Mouse (Mus musculus) hindbrain, embryonic 12.5 days (tissue): ENCODE data around the gene Hoxd9. TPM values are rescaled to one million over a fixed set of nuclear protein-coding genes. Genes with fewer than 3 reads are reported as not detected.
A peak's percentile ranks its signal among the peaks of the same experiment; 100 is the strongest.

Experiments
- ATAC-seq: fragments of 200-750 bp; cut with Nextera tagmentation; 2 replicates; pipeline ENCODE4 v1.8.0; 2017; ENCODE audit warnings: moderate TSS enrichment; ENCODE audit not compliant: low FRiP score
- H3K27ac ChIP-seq: fragments of 300-500 bp; sonication (generic); 2 replicates; pipeline ENCODE4 v1.5.1; 2016; ENCODE audit warnings: mild to moderate bottlenecking
- H3K27me3 ChIP-seq: fragments of 300-500 bp; sonication (generic); 2 replicates; pipeline ENCODE4 v1.6.1; 2016; ENCODE audit warnings: mild to moderate bottlenecking
- H3K36me3 ChIP-seq: fragments of 300-500 bp; sonication (generic); 2 replicates; pipeline ENCODE4 v1.6.1; 2016; ENCODE audit warnings: mild to moderate bottlenecking
- H3K4me1 ChIP-seq: fragments of 300-500 bp; sonication (generic); 2 replicates; pipeline ENCODE4 v1.6.1; 2016
- H3K4me2 ChIP-seq: fragments of 300-500 bp; sonication (generic); replicated peaks from 2 replicates; pipeline ENCODE4 v1.6.1; 2016; ENCODE audit warnings: mild to moderate bottlenecking
- H3K4me3 ChIP-seq: fragments of 300-500 bp; sonication (generic); 2 replicates; pipeline ENCODE4 v1.5.1; 2016; ENCODE audit warnings: mild to moderate bottlenecking
- H3K9ac ChIP-seq: fragments of 300-500 bp; sonication (generic); 2 replicates; pipeline ENCODE4 v1.6.1; 2016; ENCODE audit warnings: mild to moderate bottlenecking, moderate library complexity
- H3K9me3 ChIP-seq: fragments of 300-500 bp; sonication (generic); replicated peaks from 2 replicates; pipeline ENCODE4 v1.6.1; 2016; ENCODE audit warnings: mild to moderate bottlenecking
- WGBS: fragments of 180-500 bp; shearing (Covaris S2); methylation state at CpG from one replicate; pipeline ENCODE4 v1.1.7; 2016; 5-methylcytosine and 5-hydroxymethylcytosine counted together
- polyA plus RNA-seq: library from polyadenylated mRNA; unstranded; fragments of >200 nt; fragmentation: Nextera tagmentation; extraction: Ambion mirVana; gene quantifications from 2 replicates; pipeline ENCODE4 v1.2.1, GENCODE M21; 2016

Hoxd9 gene
- polyA plus RNA-seq, 1 experiment from 2014 or later = not detected

- WGBS = 4% methylated on average over 15 of the region's 15 CpGs
- peaks cover 93% of the 10 kb centered on the region for H3K27me3 ChIP-seq
- peak overlapping the region; percentile 44 for H3K4me3 ChIP-seq
- peak overlapping the region; percentile 97 for H3K27ac ChIP-seq
- H3K9me3 ChIP-seq = no peaks in the 10 kb centered on the region
- peak overlapping the region; percentile 49 for H3K4me2 ChIP-seq
- H3K4me1 ChIP-seq = peaks cover 3% of the 10 kb centered on the region; the same call in 1 of the 2 replicates
- peak overlapping the region; percentile 73 for H3K9ac ChIP-seq
- H3K36me3 ChIP-seq = no peaks in the 10 kb centered on the region
- no peak for ATAC-seq
These were observed 39.4 kb downstream of the Hoxd9 start for GRCm38 (mm10) chr2:74736688-74737577.

- peaks cover 3% of the 10 kb centered on the region; the same call in 1 of the 2 replicates for H3K4me1 ChIP-seq
- peak overlapping the region; percentile 73 for H3K9ac ChIP-seq
- H3K4me3 ChIP-seq = peak overlapping the region; percentile 44
- no peaks in the 10 kb centered on the region for H3K36me3 ChIP-seq
- ATAC-seq = no peak
- WGBS = 2% methylated on average over 7 of the region's 7 CpGs
- no peaks in the 10 kb centered on the region for H3K9me3 ChIP-seq
- H3K4me2 ChIP-seq = peak overlapping the region; percentile 49
- H3K27me3 ChIP-seq = peaks cover 93% of the 10 kb centered on the region
- peak overlapping the region; percentile 97 for H3K27ac ChIP-seq
These were observed 40.1 kb downstream of the Hoxd9 start for GRCm38 (mm10) chr2:74737578-74738070.

DNA sequence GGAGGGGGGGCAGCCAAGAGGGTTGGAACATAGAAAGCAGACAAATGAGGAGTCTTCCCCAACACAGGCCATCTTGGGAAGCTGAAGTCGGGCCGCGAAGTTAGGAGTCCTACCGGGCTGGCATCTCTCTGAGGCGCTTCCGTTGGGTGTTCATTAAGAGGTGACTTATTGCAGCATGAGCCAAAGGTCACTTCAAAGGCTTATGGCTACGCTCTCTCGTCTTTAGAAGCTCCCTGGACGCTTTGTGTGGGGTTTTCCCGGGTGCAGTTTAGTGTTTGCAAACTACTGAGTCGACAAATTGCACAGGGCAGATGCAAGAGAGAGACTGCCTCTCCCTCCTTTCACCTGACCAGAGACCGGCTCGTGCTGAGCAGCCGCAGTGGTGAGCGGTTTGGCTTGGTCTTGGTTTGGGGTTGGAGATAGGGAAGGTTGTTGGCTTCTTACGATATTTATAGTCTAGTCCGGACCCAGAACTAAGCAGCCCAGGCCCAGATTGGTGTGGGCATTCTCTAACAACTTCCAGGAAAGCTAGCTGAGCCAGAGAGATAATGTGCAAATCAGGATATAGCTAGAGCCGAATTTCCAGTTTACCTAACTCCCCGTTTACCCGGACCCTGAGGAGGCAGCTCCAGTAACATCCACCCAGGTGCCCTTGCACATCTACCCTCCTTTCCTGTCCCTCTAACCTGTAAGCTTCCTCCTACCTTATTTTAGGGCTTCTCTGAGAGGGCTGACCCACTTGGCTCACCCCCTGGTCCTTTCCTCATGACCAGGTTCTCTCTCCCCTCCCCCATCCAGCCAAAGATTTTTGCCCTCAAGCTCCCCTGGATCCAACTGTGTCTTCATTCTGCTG is 41.3 kb downstream of the Hoxd9 start:
- peak overlapping the region; percentile 97 for H3K27ac ChIP-seq
- peak overlapping the region; percentile 49 for H3K4me2 ChIP-seq

GRCm38 (mm10) chr2:74739476-74739800 is 41.9 kb downstream of the Hoxd9 start:
- Histone ChIP-seq H3K9ac (peak overlapping the region; percentile 73), H3K4me1 (peaks cover 8% of the 10 kb centered on the region), H3K36me3 (no peaks in the 10 kb centered on the region), H3K27me3 (peaks cover 96% of the 10 kb centered on the region), H3K27ac (peak overlapping the region; percentile 97), H3K9me3 (no peaks in the 10 kb centered on the region), H3K4me2 (peak overlapping the region; percentile 49), H3K4me3 (peak overlapping the region; percentile 44)
- 5% methylated on average over 2 of the region's 2 CpGs for WGBS
- no peak for ATAC-seq

More for the DNA sequence above, 41.3 kb downstream of the Hoxd9 start:
- Histone ChIP-seq H3K4me1 (peaks cover 5% of the 10 kb centered on the region; the same call in 1 of the 2 replicates), H3K4me3 (peak overlapping the region; percentile 44), H3K9me3 (no peaks in the 10 kb centered on the region), H3K36me3 (no peaks in the 10 kb centered on the region), H3K27me3 (peaks cover 95% of the 10 kb centered on the region), H3K9ac (peak overlapping the region; percentile 73)
- no peak for ATAC-seq
- WGBS = 1% methylated on average over 20 of the region's 20 CpGs

- no peak for ATAC-seq
- Histone ChIP-seq H3K36me3 (no peaks in the 10 kb centered on the region), H3K27ac (peak overlapping the region; percentile 97), H3K9ac (peak overlapping the region; percentile 73), H3K9me3 (no peaks in the 10 kb centered on the region), H3K4me1 (peaks cover 8% of the 10 kb centered on the region), H3K4me2 (peak overlapping the region; percentile 49), H3K27me3 (peaks cover 96% of the 10 kb centered on the region), H3K4me3 (peak overlapping the region; percentile 44)
- 1% methylated on average over 14 of the region's 14 CpGs for WGBS
These were observed 42.3 kb downstream of the Hoxd9 start for GRCm38 (mm10) chr2:74739869-74740268.

- peak overlapping the region; percentile 49 for H3K4me2 ChIP-seq
- H3K36me3 ChIP-seq = no peaks in the 10 kb centered on the region
- peak overlapping the region; percentile 73 for H3K9ac ChIP-seq
- H3K27ac ChIP-seq = peak overlapping the region; percentile 97
- peaks cover 8% of the 10 kb centered on the region for H3K4me1 ChIP-seq
- under 1% methylated on average over 43 of the region's 43 CpGs for WGBS
- peaks cover 96% of the 10 kb centered on the region for H3K27me3 ChIP-seq
- H3K9me3 ChIP-seq = no peaks in the 10 kb centered on the region
- ATAC-seq = peak; percentile 28; the same call in 1 of the 2 replicates
- H3K4me3 ChIP-seq = peak overlapping the region; percentile 44
These were observed 43.0 kb downstream of the Hoxd9 start for GRCm38 (mm10) chr2:74740311-74741091.

DNA sequence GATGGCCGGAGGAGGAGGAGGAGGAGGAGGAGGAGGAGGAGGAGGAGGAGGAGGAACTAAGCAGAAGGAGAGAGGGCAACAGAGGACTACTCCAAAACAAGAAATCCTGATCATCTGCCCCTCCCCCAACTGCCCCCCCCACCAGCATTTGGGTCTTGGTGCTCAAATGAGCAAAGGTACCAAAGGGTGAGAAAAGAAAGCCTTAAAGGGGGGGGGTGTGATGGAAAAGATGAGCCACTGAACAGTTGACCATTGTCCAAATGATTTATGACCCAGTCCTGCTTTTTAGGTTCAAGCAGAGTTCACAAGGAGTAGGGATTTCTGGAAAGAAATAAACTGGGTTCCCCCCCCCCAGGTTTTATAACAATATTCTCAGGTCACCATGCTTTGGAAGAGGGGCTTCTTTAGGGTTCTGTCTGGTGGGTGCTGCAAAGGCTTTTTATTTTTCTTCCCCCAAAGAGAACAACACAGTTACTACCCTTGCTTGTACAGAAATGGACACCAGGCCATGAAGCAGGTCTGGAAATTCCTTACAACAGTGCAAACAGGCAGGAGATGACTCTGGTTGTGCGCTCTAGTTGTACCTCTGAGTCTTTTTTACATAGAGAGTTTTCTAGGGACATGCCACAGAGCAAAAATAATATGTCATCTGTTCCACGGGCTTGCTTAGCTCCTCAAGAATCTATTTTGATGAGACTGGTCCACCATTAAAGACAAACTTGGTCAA is 43.9 kb downstream of the Hoxd9 start:
- WGBS = 19% methylated on average over 2 of the region's 3 CpGs
- H3K27me3 ChIP-seq = peaks cover 96% of the 10 kb centered on the region
- ATAC-seq = no peak

DNA sequence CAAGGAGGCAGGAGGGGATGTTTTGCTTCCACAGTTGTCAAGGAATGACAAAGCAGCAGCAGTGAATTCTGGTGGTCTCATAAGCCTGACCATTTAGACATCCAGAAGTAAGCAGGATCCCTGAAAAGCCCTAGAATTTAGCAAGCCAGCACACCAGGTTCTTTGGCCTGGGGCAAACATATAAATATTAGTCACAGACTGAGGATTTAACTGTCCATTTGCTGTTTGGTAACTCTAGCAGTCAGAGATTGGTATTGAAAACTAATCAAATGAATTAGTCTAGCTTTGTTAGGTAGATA is 44.4 kb downstream of the Hoxd9 start:
- no peak overlapping the region for H3K9ac ChIP-seq
- H3K36me3 ChIP-seq = no peaks in the 10 kb centered on the region; the same call in 1 of the 2 replicates
- peak overlapping the region; percentile 97 for H3K27ac ChIP-seq
- no peaks in the 10 kb centered on the region for H3K9me3 ChIP-seq
- peaks cover 13% of the 10 kb centered on the region for H3K4me1 ChIP-seq
- peak overlapping the region; percentile 49; the same call in 1 of the 2 replicates for H3K4me2 ChIP-seq
- no peak for ATAC-seq
- no peak overlapping the region for H3K4me3 ChIP-seq
- H3K27me3 ChIP-seq = peaks cover 96% of the 10 kb centered on the region

More for the DNA sequence above, 43.9 kb downstream of the Hoxd9 start:
- Histone ChIP-seq H3K27ac (peak overlapping the region; percentile 97), H3K4me2 (peak overlapping the region; percentile 49), H3K9ac (peak overlapping the region; percentile 73), H3K4me1 (peaks cover 9% of the 10 kb centered on the region), H3K4me3 (peak overlapping the region; percentile 44), H3K9me3 (no peaks in the 10 kb centered on the region), H3K36me3 (no peaks in the 10 kb centered on the region; the same call in 1 of the 2 replicates)

DNA sequence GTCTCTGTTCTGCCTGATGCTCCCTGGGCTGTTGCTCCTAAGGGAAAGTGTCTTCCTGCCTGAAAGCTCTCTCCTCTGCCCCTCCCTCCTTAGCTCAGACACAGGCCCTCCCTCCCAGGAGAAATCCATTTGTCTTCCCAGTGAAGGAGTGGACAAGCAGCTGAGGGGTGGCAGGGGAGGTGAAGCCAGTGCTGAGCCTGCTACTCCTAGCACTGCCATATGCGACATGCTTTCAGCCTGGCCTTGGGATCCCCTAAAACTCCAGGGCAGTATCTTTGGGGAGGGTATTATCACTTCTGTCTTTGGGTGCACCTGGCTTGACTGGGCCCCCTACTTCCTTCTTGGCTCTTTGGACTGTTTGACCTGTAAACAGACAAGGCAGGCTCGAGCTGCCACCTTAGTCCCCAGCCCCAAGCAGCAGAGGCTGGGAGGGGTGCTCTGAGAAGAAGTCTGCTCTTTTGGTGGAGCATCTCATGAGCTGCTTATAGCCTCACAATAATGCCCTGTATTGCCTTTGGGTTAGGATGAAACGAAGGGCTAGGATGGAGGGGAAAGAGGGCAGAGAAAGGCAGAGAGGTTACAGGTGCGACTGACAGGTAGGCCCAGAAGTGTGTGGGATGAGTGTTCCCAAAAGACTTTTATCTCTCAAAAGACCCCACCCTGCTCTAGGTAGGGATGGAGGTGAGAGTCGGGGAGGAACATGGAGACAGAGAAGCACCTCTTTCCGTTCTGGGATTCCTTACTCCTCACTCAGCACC is 48.2 kb downstream of the Hoxd9 start:
- H3K27me3 ChIP-seq = peaks cover 88% of the 10 kb centered on the region
- H3K4me1 ChIP-seq = peaks cover 26% of the 10 kb centered on the region
- H3K27ac ChIP-seq = peak overlapping the region; percentile 91
- no peaks in the 10 kb centered on the region; the same call in 1 of the 2 replicates for H3K36me3 ChIP-seq
- peak overlapping the region; percentile 80 for H3K9ac ChIP-seq
- ATAC-seq = peak; percentile 47
- H3K4me2 ChIP-seq = peak overlapping the region; percentile 58
- no peaks in the 10 kb centered on the region for H3K9me3 ChIP-seq
- 2% methylated on average over 6 of the region's 6 CpGs for WGBS
- H3K4me3 ChIP-seq = peak overlapping the region; percentile 45

- Histone ChIP-seq H3K9me3 (no peaks in the 10 kb centered on the region), H3K27me3 (peaks cover 88% of the 10 kb centered on the region), H3K4me2 (peak overlapping the region; percentile 58), H3K27ac (peak overlapping the region; percentile 91), H3K4me1 (peaks cover 30% of the 10 kb centered on the region), H3K4me3 (peak overlapping the region; percentile 45), H3K36me3 (no peaks in the 10 kb centered on the region; the same call in 1 of the 2 replicates), H3K9ac (peak overlapping the region; percentile 80)
- ATAC-seq = no peak
- under 1% methylated on average over 58 of the region's 58 CpGs for WGBS
These were observed 48.9 kb downstream of the Hoxd9 start for GRCm38 (mm10) chr2:74746298-74746921.
